Mouse (Mus musculus): ENCODE measurements around the gene Zp3r. TPM values are rescaled to one million over a fixed set of nuclear protein-coding genes. Genes with fewer than 3 reads are reported as not detected.
"Not testable (repeated sequence)": the region's sequence is repeated elsewhere in the genome, so short reads cannot be mapped to it uniquely, and the experiment has no call there.

Zp3r gene
- polyA plus RNA-seq (2015; fragmentation: Nextera tagmentation; extraction: Ambion mirVana), result not detected in 2 replicates

DNA sequence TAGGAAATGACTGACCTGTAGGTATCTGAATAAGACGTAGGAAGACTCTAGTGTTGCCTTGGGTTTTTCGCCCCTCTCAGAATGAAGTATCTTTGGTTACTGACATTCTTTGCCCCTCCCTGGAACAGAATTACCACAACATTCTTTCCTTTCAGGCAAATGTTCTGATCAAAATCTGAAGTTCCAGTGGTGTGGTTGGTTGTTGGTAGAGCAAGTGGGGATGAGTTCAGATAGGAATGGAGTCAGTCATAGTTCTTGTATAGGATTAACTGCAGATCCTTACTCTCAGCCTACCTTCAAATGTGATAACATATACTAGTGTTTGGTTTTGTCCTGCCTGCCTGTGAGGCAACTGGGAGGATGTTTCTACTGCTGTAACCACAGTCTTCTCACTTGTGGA, at the start of gene Zp3r:
Gene Zp3r (minus strand): TSS at position 101 of the 400 bp plus-strand sequence.
- Histone ChIP-seq H3K9ac (no peak within 1 kb of the TSS), H3K9me3 (no peaks in the 10 kb centered on the region), H3K27me3 (no peaks in the 10 kb centered on the region), H3K27ac (replicated peaks) (no peak within 1 kb of the TSS), H3K36me3 (no peaks in the 10 kb centered on the region), H3K4me2 (no peak within 1 kb of the TSS), H3K4me3 (no peak within 1 kb of the TSS), H3K4me1 (replicated peaks) (no peaks in the 10 kb centered on the region)
- no peak for ATAC-seq (ENCODE audit: low FRiP score, low read depth)
- 96% methylated on average over 2 of the region's 2 CpGs for WGBS

DNA sequence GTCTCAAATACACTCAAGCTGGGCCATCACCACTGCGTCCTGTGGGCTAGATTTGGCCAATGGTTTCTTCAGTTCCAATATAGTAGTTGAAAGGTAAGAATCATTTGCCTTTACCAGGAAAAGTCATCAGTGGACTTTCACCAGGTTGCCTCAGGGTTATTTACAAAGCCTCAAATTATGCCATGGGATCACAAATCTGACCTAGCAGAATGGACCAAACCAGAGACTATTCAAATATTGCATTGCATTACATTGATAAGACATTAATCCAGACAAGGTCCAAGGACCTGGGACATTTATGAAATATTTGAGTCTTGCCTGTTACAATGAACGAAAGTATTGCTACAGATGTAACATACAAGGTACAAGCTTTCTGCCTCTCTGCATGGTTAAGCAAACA, 49.1 kb upstream of the Zp3r start:
- H3K4me2 ChIP-seq, result no peak overlapping the region
- no peaks in the 10 kb centered on the region for H3K4me1 ChIP-seq (replicated peaks)
- 85% methylated on average over 2 of the region's 2 CpGs for WGBS
- ATAC-seq (ENCODE audit: low FRiP score, low read depth), result no peak
- H3K27me3 ChIP-seq, result no peaks in the 10 kb centered on the region
- H3K9me3 ChIP-seq, result no peaks in the 10 kb centered on the region
- H3K4me3 ChIP-seq, result no peak overlapping the region
- H3K9ac ChIP-seq, result no peak overlapping the region
- H3K36me3 ChIP-seq, result no peaks in the 10 kb centered on the region
- no peak overlapping the region for H3K27ac ChIP-seq (replicated peaks)

DNA sequence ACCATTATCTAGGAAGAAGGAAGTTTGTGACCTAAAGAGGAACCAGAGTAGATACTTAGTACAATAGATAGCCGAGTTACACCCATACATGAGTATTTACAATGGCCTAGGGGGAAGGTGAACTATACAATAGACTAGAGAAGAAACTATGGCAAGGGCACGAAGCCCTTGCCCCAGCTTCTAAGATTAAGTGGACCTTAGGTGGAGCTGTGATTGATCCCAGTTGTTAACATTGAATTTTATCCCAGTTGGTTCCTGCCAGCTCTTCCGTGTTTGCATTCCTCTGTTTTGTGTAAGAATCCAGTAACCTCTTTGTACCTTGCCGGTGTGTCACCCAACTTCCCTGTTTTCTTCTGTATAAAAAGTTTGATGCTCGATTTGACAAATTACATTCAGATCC, 34.2 kb upstream of the Zp3r start:
- not testable (repeated sequence) for H3K4me2 ChIP-seq; H3K9me3 ChIP-seq; H3K9ac ChIP-seq; H3K36me3 ChIP-seq; ATAC-seq (ENCODE audit: low FRiP score, low read depth); H3K27ac ChIP-seq (replicated peaks); H3K4me1 ChIP-seq (replicated peaks); H3K27me3 ChIP-seq; H3K4me3 ChIP-seq
- WGBS, result 91% methylated on average over 5 of the region's 5 CpGs

DNA sequence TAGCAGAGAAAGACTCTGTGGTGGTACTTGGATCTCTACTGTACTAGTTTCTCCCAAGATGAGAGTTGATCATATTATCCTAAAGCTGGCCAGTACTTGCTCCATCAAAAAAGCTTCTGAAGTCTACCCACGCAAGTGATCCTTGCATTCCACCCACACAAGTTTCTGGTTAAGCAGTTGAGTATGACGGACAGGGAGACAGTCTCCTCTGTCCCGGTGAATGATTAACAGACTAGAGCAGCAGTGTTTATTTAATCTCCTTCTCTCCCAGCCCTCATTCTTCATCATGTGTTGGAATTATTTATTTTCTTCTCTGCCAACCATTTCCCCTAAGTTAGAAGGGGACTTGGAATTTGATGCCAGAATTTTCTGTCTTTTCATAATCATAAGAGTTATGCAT, 32.0 kb upstream of the Zp3r start, which contains the start of gene C4bp:
Gene C4bp (minus strand): TSS at position 179 of the 400 bp plus-strand sequence.
- no peaks in the 10 kb centered on the region for H3K4me1 ChIP-seq (replicated peaks)
- H3K27me3 ChIP-seq, result no peaks in the 10 kb centered on the region
- no peaks in the 10 kb centered on the region for H3K36me3 ChIP-seq
- no peak within 1 kb of the TSS for H3K4me3 ChIP-seq
- no peak for ATAC-seq (ENCODE audit: low FRiP score, low read depth)
- H3K9me3 ChIP-seq, result no peaks in the 10 kb centered on the region
- H3K4me2 ChIP-seq, result no peak within 1 kb of the TSS
- no peak within 1 kb of the TSS for H3K27ac ChIP-seq (replicated peaks)
- H3K9ac ChIP-seq, result no peak within 1 kb of the TSS
- 88% methylated on average over 3 of the region's 3 CpGs for WGBS

DNA sequence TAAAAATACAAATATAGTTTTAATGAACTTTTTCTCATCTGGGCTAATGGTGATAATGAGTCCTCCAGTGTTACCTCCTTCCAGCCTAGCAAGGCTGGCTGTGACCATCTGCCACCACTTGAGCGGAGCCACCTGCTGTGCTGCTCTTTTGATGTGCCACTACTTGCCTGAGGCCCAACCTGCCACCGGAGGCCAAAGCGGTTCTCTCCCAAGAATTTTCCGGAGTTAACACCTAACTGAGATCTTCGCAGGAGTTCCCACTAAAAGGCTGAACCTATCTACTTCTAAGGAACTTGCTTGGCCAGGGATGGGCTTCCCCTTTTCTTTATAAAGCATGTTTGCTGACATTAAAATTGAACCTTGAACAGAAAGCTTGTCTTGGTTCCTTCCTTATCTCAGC, 30.2 kb upstream of the Zp3r start:
- H3K36me3 ChIP-seq; H3K9me3 ChIP-seq; H3K4me1 ChIP-seq (replicated peaks); ATAC-seq (ENCODE audit: low FRiP score, low read depth); H3K4me2 ChIP-seq; H3K9ac ChIP-seq; H3K4me3 ChIP-seq; H3K27me3 ChIP-seq; H3K27ac ChIP-seq (replicated peaks): not testable (repeated sequence)
- WGBS, result 45% methylated on average over 5 of the region's 5 CpGs

DNA sequence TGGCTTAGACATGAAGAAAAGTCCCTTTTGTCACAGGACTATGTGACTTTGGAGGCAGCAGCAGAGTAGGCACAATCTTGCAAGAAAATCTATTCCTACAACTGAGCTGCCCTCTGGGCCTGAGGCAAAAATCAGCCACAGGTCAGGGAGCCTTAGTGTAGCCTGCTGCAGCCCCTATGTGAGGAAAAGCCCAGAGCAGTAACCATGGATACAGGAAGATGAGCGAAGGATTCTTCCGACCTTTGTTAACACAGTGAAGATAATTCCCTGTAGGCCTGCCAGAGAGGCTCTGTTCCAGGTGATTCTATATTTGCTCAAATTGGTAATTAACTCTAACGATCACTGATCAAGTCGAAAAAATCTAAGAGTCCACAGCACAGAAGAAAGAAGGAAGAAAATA, 14.7 kb upstream of the Zp3r start:
- no peak overlapping the region for H3K4me2 ChIP-seq
- no peak overlapping the region for H3K4me3 ChIP-seq
- no peaks in the 10 kb centered on the region for H3K36me3 ChIP-seq
- no peak overlapping the region for H3K9ac ChIP-seq
- WGBS, result 48% methylated on average over 4 of the region's 4 CpGs
- H3K4me1 ChIP-seq (replicated peaks), result no peaks in the 10 kb centered on the region; the same call in 1 of the 2 replicates
- no peak for ATAC-seq (ENCODE audit: low FRiP score, low read depth)
- no peak overlapping the region for H3K27ac ChIP-seq (replicated peaks)
- no peaks in the 10 kb centered on the region for H3K9me3 ChIP-seq
- H3K27me3 ChIP-seq, result no peaks in the 10 kb centered on the region

DNA sequence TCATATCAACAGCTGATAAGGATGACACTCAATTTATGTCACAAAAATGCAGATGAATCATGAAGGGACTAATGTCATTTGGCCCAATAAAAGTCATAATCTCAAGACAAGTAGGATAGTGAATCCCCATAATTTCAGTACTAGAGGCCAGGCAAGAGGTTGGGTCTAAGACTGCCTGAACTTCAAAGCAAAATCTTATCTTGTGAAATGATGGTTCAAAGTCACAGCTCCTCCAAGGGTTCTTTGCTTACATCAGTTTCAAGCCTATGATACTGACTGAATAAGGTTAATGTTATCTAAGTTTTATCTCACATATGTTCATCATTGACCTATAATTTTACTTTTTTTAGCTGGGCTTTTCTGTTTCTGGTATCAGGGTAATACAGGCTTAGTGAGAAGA, 11.5 kb upstream of the Zp3r start:
- Histone ChIP-seq H3K9me3 (no peaks in the 10 kb centered on the region), H3K4me3 (no peak overlapping the region), H3K4me1 (replicated peaks) (no peaks in the 10 kb centered on the region; the same call in 1 of the 2 replicates), H3K27ac (replicated peaks) (no peak overlapping the region), H3K4me2 (no peak overlapping the region), H3K36me3 (no peaks in the 10 kb centered on the region), H3K9ac (no peak overlapping the region), H3K27me3 (no peaks in the 10 kb centered on the region)
- ATAC-seq (ENCODE audit: low FRiP score, low read depth), result no peak

DNA sequence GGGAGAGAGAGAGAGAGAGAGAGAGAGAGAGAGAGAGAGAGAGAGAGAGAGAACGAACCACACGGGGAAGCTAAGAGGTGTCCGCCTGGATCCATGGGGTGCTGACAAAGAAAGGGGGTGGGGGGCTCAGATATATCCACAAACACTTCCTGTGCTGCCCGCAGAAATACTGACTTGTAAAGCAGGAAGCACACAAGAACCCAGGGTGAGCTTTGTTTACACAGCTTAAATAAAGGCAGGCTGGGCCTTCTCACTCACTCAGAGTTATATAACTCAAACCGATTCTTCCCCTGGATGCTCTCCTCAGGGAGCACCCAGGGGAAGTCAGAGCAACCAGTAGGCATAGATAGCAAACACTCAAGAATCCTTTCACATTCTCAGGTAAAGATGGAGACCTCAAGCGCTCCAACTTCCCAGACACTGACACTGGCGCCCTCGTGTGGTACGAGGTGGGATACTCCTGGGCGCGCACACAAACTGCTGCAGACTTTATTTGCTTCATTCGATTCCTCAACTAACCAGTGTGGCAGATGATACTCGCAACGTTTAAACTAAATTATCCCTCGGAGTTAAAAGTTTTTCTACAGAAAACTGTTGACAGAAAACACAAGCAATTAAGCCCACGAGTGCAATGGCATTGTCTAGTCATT, 4.5 kb upstream of the Zp3r start:
- Histone ChIP-seq H3K36me3 (no peaks in the 10 kb centered on the region), H3K9me3 (no peaks in the 10 kb centered on the region), H3K4me2 (0 out of 2 replicates have a peak overlapping the region, but pooled peaks have one; percentile 0), H3K27me3 (no peaks in the 10 kb centered on the region), H3K27ac (replicated peaks) (no peak overlapping the region), H3K9ac (no peak overlapping the region), H3K4me3 (no peak overlapping the region), H3K4me1 (replicated peaks) (no peaks in the 10 kb centered on the region)
- 30% methylated on average over 16 of the region's 16 CpGs for WGBS
- ATAC-seq (ENCODE audit: low FRiP score, low read depth), result no peak

DNA sequence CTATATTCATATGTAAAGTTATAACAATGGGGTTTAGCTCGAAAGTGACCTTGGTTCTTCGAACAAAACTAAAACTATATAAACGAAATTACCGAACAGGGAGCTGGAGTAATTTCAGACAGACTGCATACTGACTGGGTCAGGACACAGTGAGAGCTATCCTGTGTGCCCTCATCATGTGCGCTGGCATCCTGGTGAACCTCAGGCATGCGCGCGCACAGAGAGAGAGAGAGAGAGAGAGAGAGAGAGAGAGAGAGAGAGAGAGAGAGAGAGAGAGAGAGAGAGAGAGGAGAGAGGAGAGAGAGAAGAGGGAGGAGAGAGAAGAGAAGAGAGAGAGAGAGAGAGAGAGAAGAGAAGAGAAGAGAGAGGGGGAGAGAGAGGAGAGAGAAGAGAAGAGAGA, 3.9 kb upstream of the Zp3r start:
- ATAC-seq (ENCODE audit: low FRiP score, low read depth), result no peak
- Histone ChIP-seq H3K4me2 (no peak overlapping the region), H3K4me1 (replicated peaks) (no peaks in the 10 kb centered on the region), H3K27me3 (no peaks in the 10 kb centered on the region), H3K9ac (no peak overlapping the region), H3K9me3 (no peaks in the 10 kb centered on the region), H3K4me3 (no peak overlapping the region), H3K27ac (replicated peaks) (no peak overlapping the region), H3K36me3 (no peaks in the 10 kb centered on the region)
- 88% methylated on average over 8 of the region's 8 CpGs for WGBS

DNA sequence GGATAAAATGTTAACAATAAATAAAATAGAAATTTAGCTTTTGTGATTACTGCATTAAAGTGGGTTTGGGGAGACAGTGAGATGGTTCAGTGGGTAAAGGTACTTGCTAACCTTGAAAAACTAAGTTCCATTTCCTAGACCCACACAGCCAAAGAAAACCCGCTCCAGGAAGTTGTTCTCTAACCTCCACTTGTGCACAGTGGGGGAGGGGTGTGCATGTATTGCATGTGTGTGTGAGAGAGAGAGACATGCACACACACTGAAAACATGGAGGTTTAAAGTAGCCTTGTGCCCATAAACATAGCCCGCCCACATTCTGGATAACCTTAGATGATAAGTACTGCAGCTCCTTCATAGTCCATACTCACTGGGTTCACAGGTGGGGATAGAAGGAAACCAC, 33.1 kb downstream of the Zp3r start:
- no peak overlapping the region for H3K9ac ChIP-seq
- H3K4me3 ChIP-seq, result no peak overlapping the region
- no peaks in the 10 kb centered on the region for H3K36me3 ChIP-seq
- H3K27ac ChIP-seq (replicated peaks), result no peak overlapping the region
- H3K4me2 ChIP-seq, result no peak overlapping the region
- ATAC-seq (ENCODE audit: low FRiP score, low read depth), result no peak
- no peaks in the 10 kb centered on the region for H3K4me1 ChIP-seq (replicated peaks)
- no peaks in the 10 kb centered on the region for H3K27me3 ChIP-seq
- no peaks in the 10 kb centered on the region for H3K9me3 ChIP-seq
- 97% methylated on average over 2 of the region's 2 CpGs for WGBS

DNA sequence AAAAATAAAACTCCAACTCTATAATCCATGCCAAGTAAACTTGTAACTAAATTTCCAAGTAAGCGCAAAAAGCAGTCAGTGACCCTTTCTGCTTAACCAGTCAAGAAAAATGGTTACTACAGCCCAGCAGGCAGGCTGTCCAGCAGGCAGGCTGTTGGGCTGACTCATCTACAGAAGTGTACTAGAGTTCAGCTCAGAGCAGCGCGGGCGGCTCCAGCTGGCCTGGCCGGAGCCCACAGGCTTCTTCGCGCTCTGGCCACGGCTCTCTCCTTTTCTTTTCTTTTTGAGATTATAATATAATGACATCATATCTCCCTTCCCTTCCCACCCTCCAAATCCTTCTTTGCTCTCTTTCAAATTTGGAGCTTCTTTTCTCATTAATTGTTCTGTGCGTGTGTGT, 40.8 kb downstream of the Zp3r start:
- 80% methylated on average over 9 of the region's 9 CpGs for WGBS

DNA sequence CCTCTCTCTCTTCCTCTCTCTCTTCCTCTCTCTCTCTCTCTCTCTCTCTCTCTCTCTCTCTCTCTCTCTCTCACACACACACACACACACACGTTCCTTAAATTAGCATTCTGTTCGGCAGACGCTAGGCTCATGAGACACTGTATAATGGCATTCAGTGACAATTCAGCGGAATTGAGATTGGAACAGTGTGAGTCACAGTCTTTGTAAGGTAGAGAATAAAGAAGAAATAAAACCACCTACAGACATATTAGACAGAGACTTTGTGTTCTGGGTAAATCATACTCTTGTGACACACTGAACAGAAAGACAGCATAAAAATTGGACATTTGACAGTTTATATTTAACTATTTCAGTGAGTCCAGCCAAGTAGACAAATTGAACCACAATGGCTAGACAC, 53.0 kb downstream of the Zp3r start:
- WGBS, result 64% methylated on average over 4 of the region's 4 CpGs
- no peaks in the 10 kb centered on the region for H3K27me3 ChIP-seq
- no peak for ATAC-seq (ENCODE audit: low FRiP score, low read depth)
- no peak overlapping the region for H3K27ac ChIP-seq (replicated peaks)
- no peak overlapping the region for H3K4me2 ChIP-seq
- no peaks in the 10 kb centered on the region for H3K9me3 ChIP-seq
- no peaks in the 10 kb centered on the region for H3K36me3 ChIP-seq
- H3K4me1 ChIP-seq (replicated peaks), result no peaks in the 10 kb centered on the region
- H3K4me3 ChIP-seq, result no peak overlapping the region
- H3K9ac ChIP-seq, result no peak overlapping the region

More for the DNA sequence above, 40.8 kb downstream of the Zp3r start:
- H3K36me3 ChIP-seq, result no peaks in the 10 kb centered on the region
- no peak overlapping the region for H3K4me3 ChIP-seq
- H3K9ac ChIP-seq, result no peak overlapping the region
- no peak overlapping the region for H3K27ac ChIP-seq (replicated peaks)
- no peaks in the 10 kb centered on the region for H3K4me1 ChIP-seq (replicated peaks)
- ATAC-seq (ENCODE audit: low FRiP score, low read depth), result no peak
- no peaks in the 10 kb centered on the region for H3K9me3 ChIP-seq
- H3K4me2 ChIP-seq, result no peak overlapping the region
- no peaks in the 10 kb centered on the region for H3K27me3 ChIP-seq

DNA sequence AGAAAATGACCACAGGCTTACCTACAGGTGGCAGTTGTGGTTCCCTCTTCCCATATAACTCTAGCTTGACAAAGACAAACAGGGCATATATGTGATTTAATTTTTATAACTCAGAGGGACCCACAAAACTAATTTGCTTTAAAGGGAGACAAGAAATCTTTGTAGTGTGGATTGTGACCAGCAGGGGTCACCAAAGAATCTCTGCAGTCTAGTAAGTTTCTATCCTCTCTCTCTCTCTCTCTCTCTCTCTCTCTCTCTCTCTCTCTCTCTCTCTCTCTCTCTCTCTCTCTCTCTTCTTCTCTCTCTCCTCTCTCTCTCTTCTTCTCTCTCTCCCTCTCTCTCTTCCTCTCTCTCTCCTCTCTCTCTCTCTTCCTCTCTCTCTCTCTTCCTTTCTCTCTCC, 53.5 kb downstream of the Zp3r start:
- Histone ChIP-seq H3K4me1 (replicated peaks) (no peaks in the 10 kb centered on the region), H3K27me3 (no peaks in the 10 kb centered on the region), H3K27ac (replicated peaks) (no peak overlapping the region), H3K9ac (no peak overlapping the region), H3K4me2 (no peak overlapping the region), H3K9me3 (no peaks in the 10 kb centered on the region), H3K36me3 (no peaks in the 10 kb centered on the region), H3K4me3 (no peak overlapping the region)
- no peak for ATAC-seq (ENCODE audit: low FRiP score, low read depth)

Measured in hindbrain, embryonic 15.5 days (tissue).